ENCODE assay signal across 9 mouse cellular contexts in the genomic region with DNA sequence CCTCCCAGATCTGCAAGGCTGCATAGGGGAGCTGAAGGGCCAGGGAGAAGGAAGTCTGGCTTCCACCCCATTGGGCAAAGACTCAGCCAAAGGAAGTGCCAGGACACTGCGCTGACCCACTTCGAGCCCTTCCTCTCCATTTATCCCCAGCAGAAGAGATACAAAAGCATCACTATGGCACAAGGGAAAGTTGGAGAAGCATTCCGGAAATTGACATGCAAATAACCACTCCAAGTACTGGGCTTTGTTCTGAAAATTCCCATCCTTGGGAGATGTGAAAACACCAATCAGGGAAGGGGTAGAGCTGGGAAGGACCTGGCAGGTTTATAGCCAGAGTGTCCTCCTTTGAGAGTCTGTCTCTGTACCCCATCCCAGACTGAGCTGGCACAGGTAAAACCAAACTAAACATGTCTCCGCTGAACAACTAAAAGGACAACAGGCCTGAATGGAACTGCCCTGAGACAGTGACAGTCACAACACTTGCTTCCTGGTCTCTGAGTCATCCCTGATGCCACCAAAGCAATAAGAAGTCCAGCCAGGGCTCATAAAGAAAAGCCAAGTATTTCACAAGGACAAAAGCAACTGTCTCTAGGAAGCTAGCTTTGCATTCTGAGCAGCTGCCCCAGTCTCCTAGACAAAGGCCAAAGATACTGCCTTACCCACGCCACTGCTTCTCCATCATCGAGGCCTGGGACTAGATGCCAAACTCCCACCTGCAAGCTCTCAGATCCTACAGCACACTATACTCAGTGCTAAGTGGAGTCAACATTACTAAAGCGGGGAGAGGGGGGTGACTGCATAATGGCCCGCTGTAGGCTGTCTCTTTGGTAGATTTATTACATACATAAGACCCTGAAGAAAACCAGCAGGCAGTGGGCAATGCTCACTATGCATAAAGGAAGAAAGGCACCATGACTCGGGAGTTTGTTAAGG.
DNase-seq lines count a peak whose midpoint lies in the region; ATAC-seq and TF ChIP-seq lines count a peak whose summit lies in the region.
"Had no signal": no experiment of that assay in that cellular context is flagged by ENCODE, and none has a peak within 500 bp of the region (broad histone marks: within the 10 kb centered on the region; RNA-seq: fewer than 3 reads in every experiment).

No protein-coding gene starts in this region.

- WGBS in forebrain, embryonic 10.5 days, result 83% methylated on average over 9 of the region's 9 CpGs
- WGBS in forebrain, embryonic 14.5 days, result 78% methylated on average over 9 of the region's 9 CpGs
- WGBS in neural tube, embryonic 13.5 days, result 29% methylated on average over 9 of the region's 9 CpGs
- WGBS in heart, adult 2 months, result 88% methylated on average over 9 of the region's 9 CpGs

- no peak overlapping the region for H3K4me2 ChIP-seq in forebrain, embryonic 14.5 days (ENCODE audit: low read length)
- H3K4me2 ChIP-seq in neural tube, embryonic 13.5 days, result no peak overlapping the region

- H3K9ac ChIP-seq in forebrain, embryonic 14.5 days (ENCODE audit: low read length), result no peak overlapping the region
- H3K9ac ChIP-seq in neural tube, embryonic 13.5 days, result no peak overlapping the region
- H3K9ac ChIP-seq in heart, adult 2 months (ENCODE audit: low read depth, low read length), result no peak overlapping the region

- TF ChIP-seq POLR2A in heart, adult 2 months (IDR thresholded peaks at IDR 0.05; ENCODE audit: insufficient read depth, low read depth, low read length), result no peak

- no peak for ATAC-seq in forebrain, embryonic 14.5 days
- ATAC-seq in neural tube, embryonic 13.5 days (ENCODE audit: low read depth), result peak; percentile 88

- no peaks in the 10 kb centered on the region for H3K9me3 ChIP-seq in forebrain, embryonic 10.5 days
- no peaks in the 10 kb centered on the region for H3K9me3 ChIP-seq in forebrain, embryonic 14.5 days (replicated peaks; ENCODE audit: control insufficient read depth, low read length)
- no peaks in the 10 kb centered on the region for H3K9me3 ChIP-seq in neural tube, embryonic 13.5 days

- DNase-seq in forebrain, embryonic 10.5 days (ENCODE audit: extremely low spot score, low spot score), result no peak
- no peak for DNase-seq in forebrain, embryonic 14.5 days (ENCODE audit: low spot score)
- DNase-seq in cerebellum, adult 8-10 months, result peak; percentile 12
- peak; percentile 44 to 80 for DNase-seq in layer of hippocampus, adult 2 months (ENCODE audit: low spot score in 2 of 2)
- no peak for DNase-seq in heart, adult 2 months
- no peak for DNase-seq in urinary bladder, postnatal 10 days (ENCODE audit: low spot score)
- no peak for DNase-seq in spleen, postnatal 36 days (ENCODE audit: low spot score in 2 of 2)
- DNase-seq: B cell, adult 2 months had no signal

- H3K27me3 ChIP-seq in forebrain, embryonic 10.5 days (ENCODE audit: poor library complexity, severe bottlenecking), result no peaks in the 10 kb centered on the region
- H3K27me3 ChIP-seq in forebrain, embryonic 14.5 days (replicated peaks; ENCODE audit: control insufficient read depth, insufficient read depth, low read length), result no peaks in the 10 kb centered on the region
- H3K27me3 ChIP-seq in neural tube, embryonic 13.5 days, result no peaks in the 10 kb centered on the region
- no peaks in the 10 kb centered on the region for H3K27me3 ChIP-seq in heart, adult 2 months (ENCODE audit: control insufficient read depth, insufficient read depth, low read length)

- TF ChIP-seq CTCF in layer of hippocampus, adult 2 months (conservative IDR thresholded peaks at IDR 0.05), result no peak
- TF ChIP-seq CTCF in heart, adult 2 months (IDR thresholded peaks at IDR 0.05), result no peak

- no peaks in the 10 kb centered on the region for H3K36me3 ChIP-seq in forebrain, embryonic 10.5 days (replicated peaks)
- no peaks in the 10 kb centered on the region for H3K36me3 ChIP-seq in forebrain, embryonic 14.5 days (ENCODE audit: control insufficient read depth, insufficient read depth, low read length)
- H3K36me3 ChIP-seq in neural tube, embryonic 13.5 days, result no peaks in the 10 kb centered on the region
- H3K36me3 ChIP-seq in heart, adult 2 months (ENCODE audit: control insufficient read depth, insufficient read depth, low read length), result no peaks in the 10 kb centered on the region

- H3K79me2 ChIP-seq in heart, adult 2 months (replicated peaks; ENCODE audit: control insufficient read depth, insufficient read depth, low read length), result no peaks in the 10 kb centered on the region

- H3K4me3 ChIP-seq in forebrain, embryonic 10.5 days, result no peak overlapping the region
- H3K4me3 ChIP-seq in forebrain, embryonic 14.5 days (ENCODE audit: low read depth, low read length), result no peak overlapping the region
- no peak overlapping the region for H3K4me3 ChIP-seq in layer of hippocampus, adult 2 months
- no peak overlapping the region for H3K4me3 ChIP-seq in neural tube, embryonic 13.5 days
- H3K4me3 ChIP-seq in heart, adult 2 months, result no peak overlapping the region

- no peak for TF ChIP-seq EP300 in heart, adult 2 months (IDR thresholded peaks at IDR 0.05; ENCODE audit: insufficient read depth, low read depth, low read length)

- peaks cover 34% of the 10 kb centered on the region for H3K4me1 ChIP-seq in forebrain, embryonic 10.5 days
- peaks cover 4% of the 10 kb centered on the region; the same call in 1 of the 2 replicates for H3K4me1 ChIP-seq in forebrain, embryonic 14.5 days (ENCODE audit: control insufficient read depth, insufficient read depth, low read length)
- peaks cover 49% of the 10 kb centered on the region for H3K4me1 ChIP-seq in neural tube, embryonic 13.5 days (replicated peaks)
- H3K4me1 ChIP-seq in heart, adult 2 months (ENCODE audit: control insufficient read depth, insufficient read depth, low read length), result no peaks in the 10 kb centered on the region; the same call in 1 of the 2 replicates

- intact Hi-C loops in heart, adult 2 months (cut with DNase I), result no loop called here

- 0 out of 2 replicates have a peak overlapping the region, but pooled peaks have one; percentile 16 for H3K27ac ChIP-seq in forebrain, embryonic 10.5 days
- no peak overlapping the region for H3K27ac ChIP-seq in forebrain, embryonic 14.5 days (ENCODE audit: low read depth, low read length)
- peak overlapping the region; percentile 80 for H3K27ac ChIP-seq in layer of hippocampus, adult 2 months
- H3K27ac ChIP-seq in neural tube, embryonic 13.5 days (replicated peaks), result peak overlapping the region; percentile 72
- no peak overlapping the region for H3K27ac ChIP-seq in heart, adult 2 months

Comparison
In these comparisons a context has a peak if more than half of its experiments do, and no peak if none do; other contexts are left out.
1. H3K27ac ChIP-seq: peak in forebrain, embryonic 10.5 days (single experiment), layer of hippocampus, adult 2 months (single experiment) and neural tube, embryonic 13.5 days (single experiment); none in forebrain, embryonic 14.5 days (single experiment) and heart, adult 2 months (single experiment).
2. DNase-seq: peak in cerebellum, adult 8-10 months (single experiment) and layer of hippocampus, adult 2 months (2 of 2); none in forebrain, embryonic 10.5 days (single experiment), forebrain, embryonic 14.5 days (single experiment), heart, adult 2 months (0 of 2), urinary bladder, postnatal 10 days (single experiment) and spleen, postnatal 36 days (0 of 2).